Mouse (Mus musculus) cerebellum, postnatal 36 days (tissue): ENCODE results near the gene Sptbn4.
A peak's percentile ranks its signal among the peaks of the same experiment; 100 is the strongest.

ENCODE experiments used
- DNase-seq, 2 experiments: peaks; one replicate each; pipeline ENCODE4 v3.0.0; 2021 to 2022; ENCODE audit warnings: mixed read lengths in 2 of 2

The Sptbn4 gene

GRCm38 (mm10) chr7:27323001-27323400 lies 124.5 kb downstream of the Sptbn4 start:
- no peak for DNase-seq

- DNase-seq: no peak
These were observed 125.2 kb downstream of the Sptbn4 start for GRCm38 (mm10) chr7:27322291-27322690.

- no peak for DNase-seq
These were observed 128.1 kb downstream of the Sptbn4 start for GRCm38 (mm10) chr7:27319411-27319810.

DNA sequence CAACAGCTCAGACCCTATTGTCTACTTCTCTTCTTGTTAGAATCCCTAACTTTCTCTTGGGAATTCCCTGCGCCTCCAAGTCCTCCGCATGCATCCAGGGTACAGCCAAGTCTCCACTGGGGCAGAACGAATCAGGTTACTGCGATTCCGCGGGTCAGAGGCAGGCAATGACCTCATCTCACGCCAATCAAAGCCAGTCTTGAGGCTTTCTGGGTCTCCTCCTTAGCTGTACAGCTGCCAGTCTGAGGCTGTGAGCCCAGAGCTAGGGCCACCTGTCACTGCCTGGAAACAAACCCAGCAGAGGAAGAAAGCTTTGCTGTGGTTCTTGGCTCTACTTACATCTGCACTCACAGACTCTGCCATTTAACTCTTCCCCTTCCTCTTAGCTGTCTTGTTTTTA lies 131.5 kb downstream of the Sptbn4 start:
- DNase-seq: peak in 1 of 2 experiments; percentile 43

- DNase-seq: no peak
These were observed 133.1 kb downstream of the Sptbn4 start for GRCm38 (mm10) chr7:27314393-27314792.

DNA sequence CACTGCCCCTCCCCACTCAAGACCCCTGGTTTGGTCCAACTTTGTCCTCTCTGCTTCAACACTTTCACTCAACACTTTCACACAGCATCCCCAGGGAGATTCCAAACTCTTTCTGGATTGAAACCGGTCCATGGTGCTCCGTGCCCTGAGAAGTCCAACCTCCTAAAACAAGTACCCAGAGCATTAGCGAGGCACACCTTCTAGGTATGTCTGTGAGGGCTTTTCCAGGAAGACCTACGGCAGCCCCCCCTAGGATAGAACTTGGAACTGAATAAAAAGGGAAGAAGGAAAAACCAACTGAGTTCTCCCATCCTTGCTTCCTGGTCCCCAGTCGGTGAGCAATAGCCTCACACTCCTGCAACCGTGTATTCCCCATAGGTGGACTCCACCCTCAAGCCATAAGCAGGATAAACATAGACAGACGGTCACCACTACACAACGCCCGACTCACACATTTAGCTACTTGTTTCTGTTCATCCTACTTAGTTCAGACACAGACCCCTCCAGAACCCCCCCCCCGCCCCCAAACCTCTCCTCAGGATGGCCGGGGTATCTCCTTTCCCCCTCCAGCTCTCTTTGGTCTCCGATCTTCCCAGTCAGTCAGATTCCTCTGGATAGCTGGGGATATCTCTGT lies 135.7 kb downstream of the Sptbn4 start:
- DNase-seq: no peak

DNA sequence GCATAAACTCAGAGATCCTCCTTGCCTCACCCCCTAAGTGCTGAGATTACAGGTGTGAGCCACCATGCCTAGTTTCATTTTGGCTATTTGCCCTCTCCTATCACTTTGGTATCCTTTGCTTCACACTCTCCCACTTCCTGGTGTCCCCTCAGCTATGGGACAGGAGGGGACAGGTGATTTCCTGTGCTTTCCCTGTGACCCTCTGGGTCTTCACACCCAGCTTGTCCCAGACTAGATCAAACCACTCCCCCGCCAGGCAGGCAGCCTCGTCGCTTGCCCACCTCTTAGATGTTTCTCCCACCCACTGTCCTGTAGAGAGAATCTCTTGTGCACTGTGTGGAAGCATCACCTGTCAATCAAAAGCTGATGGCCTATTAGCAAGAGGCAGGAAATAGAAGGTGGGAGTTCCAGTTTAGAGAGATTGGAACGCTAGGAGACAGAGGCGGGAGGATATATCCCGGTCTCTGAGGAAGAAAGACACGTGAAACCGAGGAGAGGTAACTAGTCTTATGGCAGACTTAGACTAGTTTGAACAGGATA lies 136.4 kb downstream of the Sptbn4 start:
- no peak for DNase-seq

GRCm38 (mm10) chr7:27310306-27310705 lies 137.2 kb downstream of the Sptbn4 start:
- peak; percentile 56 to 64 for DNase-seq

GRCm38 (mm10) chr7:27309832-27310231 lies 137.7 kb downstream of the Sptbn4 start:
- DNase-seq: no peak

DNA sequence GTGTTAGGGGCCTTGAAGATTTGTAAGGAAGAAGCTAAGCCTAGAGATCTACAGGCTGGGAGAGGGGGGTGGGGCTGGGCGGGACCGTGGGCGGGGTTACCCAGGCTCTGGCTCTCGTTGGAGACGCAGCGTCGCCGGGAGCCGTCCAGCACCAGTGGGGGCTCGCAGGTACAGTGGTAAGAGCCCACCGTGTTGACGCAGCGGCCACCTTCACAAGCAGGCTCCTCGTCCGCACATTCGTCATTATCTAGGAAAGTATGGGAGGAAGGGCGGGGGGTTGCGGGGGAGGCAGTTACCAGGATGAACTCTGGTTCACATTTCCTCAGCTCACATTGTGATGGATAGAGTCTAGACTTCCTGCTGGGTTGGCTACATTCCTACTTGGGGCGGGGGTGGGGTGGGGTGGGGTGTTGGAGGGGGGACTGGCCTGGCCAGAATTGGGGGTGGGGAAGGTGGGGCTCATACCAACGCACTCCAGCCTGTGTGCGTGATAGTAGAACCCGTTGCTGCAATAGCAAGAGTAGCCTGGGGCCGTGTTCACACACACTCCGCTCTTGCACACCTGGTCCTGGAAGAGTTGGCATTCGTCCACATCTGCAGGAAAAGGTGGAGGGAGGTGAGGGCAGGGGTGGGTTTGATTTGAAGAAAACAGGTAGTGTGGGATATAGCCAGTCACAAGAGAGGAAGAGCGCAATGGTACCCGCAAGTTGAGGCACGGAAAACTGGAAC lies 138.5 kb downstream of the Sptbn4 start:
- DNase-seq: no peak

GRCm38 (mm10) chr7:27307551-27307950 lies 139.9 kb downstream of the Sptbn4 start:
- no peak for DNase-seq
